Mouse (Mus musculus) lung, adult 2 months (tissue): Measurements from ENCODE around the gene Tmpo.

Source experiments
- CTCF ChIP-seq: fragments of 200-500 bp; IDR thresholded peaks from 2 replicates; pipeline ENCODE4 v1.5.1; 2011; ENCODE audit warnings: mild to moderate bottlenecking, low read length, control low read depth; ENCODE audit not compliant: insufficient read depth
- POLR2A ChIP-seq: fragments of 200-500 bp; IDR thresholded peaks from 2 replicates; pipeline ENCODE4 v1.6.1; 2011; ENCODE audit warnings: low read depth, mild to moderate bottlenecking, control low read depth, low read length, borderline replicate concordance; ENCODE audit errors: extremely low read depth

GRCm38 (mm10) chr10:91165850-91166249 lies 15.3 kb downstream of the Tmpo start:
- TF ChIP-seq POLR2A: no peak
- TF ChIP-seq CTCF: no peak
